9 mouse cellular contexts compared by ENCODE assay signal in genomic region chr11:68383519-68383918, GRCm38 (mm10). TPM values are rescaled to one million over a fixed set of nuclear protein-coding genes. Genes with fewer than 3 reads are reported as not detected.
DNase-seq lines count a peak whose midpoint lies in the region; ATAC-seq and TF ChIP-seq lines count a peak whose summit lies in the region.
"Had no signal": no experiment of that assay in that cellular context is flagged by ENCODE, and none has a peak within 500 bp of the region (broad histone marks: within the 10 kb centered on the region; RNA-seq: fewer than 3 reads in every experiment).

No protein-coding gene starts in this region.

- peak overlapping the region; percentile 93; the same call in 1 of the 2 replicates for H3K4me2 ChIP-seq in lung, embryonic 14.5 days
- H3K4me2 ChIP-seq in midbrain, embryonic 12.5 days (replicated peaks) = peak overlapping the region; percentile 91
- H3K4me2 ChIP-seq: liver, embryonic 11.5 days had no signal

- H3K27ac ChIP-seq in lung, embryonic 14.5 days (ENCODE audit: low read depth) = no peak overlapping the region
- no peak overlapping the region for H3K27ac ChIP-seq in midbrain, embryonic 12.5 days (replicated peaks)

- TF ChIP-seq CTCF in lung, embryonic 14.5 days (IDR thresholded peaks at IDR 0.05; ENCODE audit: low read depth) = no peak

- H3K9me3 ChIP-seq in lung, embryonic 14.5 days (ENCODE audit: low read depth, low read length) = no peaks in the 10 kb centered on the region
- H3K9me3 ChIP-seq in midbrain, embryonic 12.5 days = no peaks in the 10 kb centered on the region

- H3K36me3 ChIP-seq in lung, embryonic 14.5 days (ENCODE audit: insufficient read depth) = no peaks in the 10 kb centered on the region
- H3K36me3 ChIP-seq in midbrain, embryonic 12.5 days = no peaks in the 10 kb centered on the region

- H3K4me3 ChIP-seq in lung, embryonic 14.5 days (ENCODE audit: low read depth, low read length) = peak overlapping the region; percentile 68; the same call in 1 of the 2 replicates
- peak overlapping the region; percentile 66 for H3K4me3 ChIP-seq in midbrain, embryonic 12.5 days

- DNase-seq in lung, embryonic 14.5 days = no peak
- no peak for DNase-seq in lung, postnatal 10 days
- DNase-seq in forelimb bud, embryonic 11.5 days (ENCODE audit: low read depth, low spot score) = peak; percentile 51
- DNase-seq in lung, postnatal 14 days = no peak
- DNase-seq in spleen, postnatal 36 days (ENCODE audit: low spot score in 2 of 2) = no peak
- DNase-seq in left cerebral cortex, adult 9 months (ENCODE audit: low spot score in 2 of 2) = no peak
- DNase-seq: thymus, postnatal 4 days had no signal

- 29% methylated on average over 10 of the region's 10 CpGs for WGBS in lung, embryonic 14.5 days
- WGBS in midbrain, embryonic 12.5 days = 4% methylated on average over 10 of the region's 10 CpGs

- no peak for ATAC-seq in lung, embryonic 14.5 days (ENCODE audit: insufficient read depth)
- no peak for ATAC-seq in midbrain, embryonic 12.5 days (ENCODE audit: low FRiP score, low read depth)

- H3K4me1 ChIP-seq in lung, embryonic 14.5 days (ENCODE audit: insufficient read depth) = peaks cover 21% of the 10 kb centered on the region
- peaks cover 60% of the 10 kb centered on the region for H3K4me1 ChIP-seq in midbrain, embryonic 12.5 days

- no peak overlapping the region for H3K9ac ChIP-seq in lung, embryonic 14.5 days
- peak overlapping the region; percentile 32; the same call in 1 of the 2 replicates for H3K9ac ChIP-seq in midbrain, embryonic 12.5 days (replicated peaks)

- H3K27me3 ChIP-seq in lung, embryonic 14.5 days (ENCODE audit: insufficient read depth, low read length) = peaks cover 48% of the 10 kb centered on the region
- H3K27me3 ChIP-seq in midbrain, embryonic 12.5 days = peaks cover 85% of the 10 kb centered on the region

RNA-seq across cellular contexts. Expression of gene Ntn1, which starts 17.1 kb away (rescaled TPM):
- polyA plus RNA-seq in lung, embryonic 14.5 days (2014; fragmentation: Nextera tagmentation; extraction: Ambion mirVana) = 2.5 and 3.2 TPM in 2 replicates
- polyA plus RNA-seq in midbrain, embryonic 12.5 days (2016; fragmentation: Nextera tagmentation; extraction: Ambion mirVana) = 26.6 and 34.6 TPM in 2 replicates

RNA-seq across cellular contexts. Expression of gene Pik3r5, which starts 48.4 kb away (rescaled TPM):
- 0.30 and 0.43 TPM in 2 replicates for polyA plus RNA-seq in lung, embryonic 14.5 days (2014; fragmentation: Nextera tagmentation; extraction: Ambion mirVana)
- polyA plus RNA-seq in midbrain, embryonic 12.5 days (2016; fragmentation: Nextera tagmentation; extraction: Ambion mirVana) = 0.34 and 0.63 TPM in 2 replicates
